Mouse (Mus musculus) hindbrain, embryonic 12.5 days (tissue): ENCODE measurements around the gene Sox5. TPM values are rescaled to one million over a fixed set of nuclear protein-coding genes. Genes with fewer than 3 reads are reported as not detected.

Experiments
- ATAC-seq: fragments of 200-750 bp; cut with Nextera tagmentation; 2 replicates; pipeline ENCODE4 v1.8.0; 2017; ENCODE audit warnings: moderate TSS enrichment; ENCODE audit not compliant: low FRiP score
- H3K27ac ChIP-seq: fragments of 300-500 bp; sonication (generic); 2 replicates; pipeline ENCODE4 v1.5.1; 2016; ENCODE audit warnings: mild to moderate bottlenecking
- H3K27me3 ChIP-seq: fragments of 300-500 bp; sonication (generic); 2 replicates; pipeline ENCODE4 v1.6.1; 2016; ENCODE audit warnings: mild to moderate bottlenecking
- H3K36me3 ChIP-seq: fragments of 300-500 bp; sonication (generic); 2 replicates; pipeline ENCODE4 v1.6.1; 2016; ENCODE audit warnings: mild to moderate bottlenecking
- H3K4me1 ChIP-seq: fragments of 300-500 bp; sonication (generic); 2 replicates; pipeline ENCODE4 v1.6.1; 2016
- H3K4me2 ChIP-seq: fragments of 300-500 bp; sonication (generic); replicated peaks from 2 replicates; pipeline ENCODE4 v1.6.1; 2016; ENCODE audit warnings: mild to moderate bottlenecking
- H3K4me3 ChIP-seq: fragments of 300-500 bp; sonication (generic); 2 replicates; pipeline ENCODE4 v1.5.1; 2016; ENCODE audit warnings: mild to moderate bottlenecking
- H3K9ac ChIP-seq: fragments of 300-500 bp; sonication (generic); 2 replicates; pipeline ENCODE4 v1.6.1; 2016; ENCODE audit warnings: mild to moderate bottlenecking, moderate library complexity
- H3K9me3 ChIP-seq: fragments of 300-500 bp; sonication (generic); replicated peaks from 2 replicates; pipeline ENCODE4 v1.6.1; 2016; ENCODE audit warnings: mild to moderate bottlenecking
- WGBS: fragments of 180-500 bp; shearing (Covaris S2); methylation state at CpG from one replicate; pipeline ENCODE4 v1.1.7; 2016; 5-methylcytosine and 5-hydroxymethylcytosine counted together
- polyA plus RNA-seq: library from polyadenylated mRNA; unstranded; fragments of >200 nt; fragmentation: Nextera tagmentation; extraction: Ambion mirVana; gene quantifications from 2 replicates; pipeline ENCODE4 v1.2.1, GENCODE M21; 2016

Gene Sox5
- polyA plus RNA-seq, 1 experiment from 2014 or later = 49.1 TPM

GRCm38 (mm10) chr6:144485578-144485977 lies 296.2 kb downstream of the Sox5 start:
- ATAC-seq = no peak
- no peak overlapping the region for H3K9ac ChIP-seq
- H3K36me3 ChIP-seq = no peaks in the 10 kb centered on the region
- H3K4me2 ChIP-seq = no peak overlapping the region
- peaks cover 9% of the 10 kb centered on the region for H3K4me1 ChIP-seq
- H3K27ac ChIP-seq = no peak overlapping the region
- WGBS = 90% methylated on average over 6 of the region's 6 CpGs
- peaks cover 12% of the 10 kb centered on the region; the same call in 1 of the 2 replicates for H3K27me3 ChIP-seq
- H3K4me3 ChIP-seq = no peak overlapping the region
- H3K9me3 ChIP-seq = peaks cover 20% of the 10 kb centered on the region

GRCm38 (mm10) chr6:144483166-144483565 lies 298.6 kb downstream of the Sox5 start:
- Histone ChIP-seq H3K9ac (no peak overlapping the region), H3K4me2 (no peak overlapping the region), H3K36me3 (no peaks in the 10 kb centered on the region), H3K9me3 (peaks cover 16% of the 10 kb centered on the region), H3K4me1 (peaks cover 18% of the 10 kb centered on the region), H3K27me3 (peaks cover 20% of the 10 kb centered on the region), H3K4me3 (no peak overlapping the region), H3K27ac (no peak overlapping the region)
- no peak for ATAC-seq
- 89% methylated on average over 4 of the region's 4 CpGs for WGBS

- Histone ChIP-seq H3K36me3 (no peaks in the 10 kb centered on the region), H3K4me1 (peaks cover 18% of the 10 kb centered on the region), H3K9me3 (no peaks in the 10 kb centered on the region), H3K4me3 (no peak overlapping the region), H3K9ac (no peak overlapping the region; the same call in 1 of the 2 replicates), H3K4me2 (no peak overlapping the region), H3K27me3 (peaks cover 20% of the 10 kb centered on the region), H3K27ac (peak overlapping the region; percentile 14)
- WGBS = 14% methylated on average over 5 of the region's 5 CpGs
- ATAC-seq = peak; percentile 95
Measured at GRCm38 (mm10) chr6:144480648-144481528, 300.9 kb downstream of the Sox5 start.

- no peak overlapping the region for H3K27ac ChIP-seq
- WGBS = 42% methylated on average over 4 of the region's 4 CpGs
- no peaks in the 10 kb centered on the region for H3K36me3 ChIP-seq
Measured at GRCm38 (mm10) chr6:144479861-144480260, 301.9 kb downstream of the Sox5 start.

GRCm38 (mm10) chr6:144477287-144478064 lies 304.3 kb downstream of the Sox5 start:
- H3K9ac ChIP-seq = no peak overlapping the region
- 64% methylated on average over 16 of the region's 16 CpGs for WGBS

More at GRCm38 (mm10) chr6:144479861-144480260, 301.9 kb downstream of the Sox5 start:
- ATAC-seq = no peak
- no peak overlapping the region for H3K4me2 ChIP-seq
- H3K4me3 ChIP-seq = no peak overlapping the region
- no peaks in the 10 kb centered on the region for H3K9me3 ChIP-seq
- H3K9ac ChIP-seq = no peak overlapping the region
- peaks cover 20% of the 10 kb centered on the region for H3K27me3 ChIP-seq
- peaks cover 18% of the 10 kb centered on the region for H3K4me1 ChIP-seq

GRCm38 (mm10) chr6:144473437-144473836 lies 308.3 kb downstream of the Sox5 start:
- Histone ChIP-seq H3K9me3 (no peaks in the 10 kb centered on the region), H3K36me3 (no peaks in the 10 kb centered on the region), H3K4me2 (no peak overlapping the region), H3K4me1 (no peaks in the 10 kb centered on the region), H3K4me3 (no peak overlapping the region), H3K9ac (no peak overlapping the region), H3K27ac (no peak overlapping the region), H3K27me3 (no peaks in the 10 kb centered on the region)
- WGBS = 81% methylated on average over 7 of the region's 7 CpGs
- no peak for ATAC-seq

More at GRCm38 (mm10) chr6:144477287-144478064, 304.3 kb downstream of the Sox5 start:
- no peak overlapping the region for H3K4me2 ChIP-seq
- no peaks in the 10 kb centered on the region for H3K36me3 ChIP-seq
- no peak overlapping the region for H3K4me3 ChIP-seq
- peaks cover 18% of the 10 kb centered on the region for H3K4me1 ChIP-seq
- peak overlapping the region; percentile 23; the same call in 1 of the 2 replicates for H3K27ac ChIP-seq
- no peaks in the 10 kb centered on the region for H3K9me3 ChIP-seq
- ATAC-seq = no peak
- H3K27me3 ChIP-seq = peaks cover 8% of the 10 kb centered on the region

GRCm38 (mm10) chr6:144472089-144472900 lies 309.5 kb downstream of the Sox5 start:
- ATAC-seq = 0 out of 2 replicates have a peak, but pooled peaks have one; percentile 40
- Histone ChIP-seq H3K36me3 (no peaks in the 10 kb centered on the region), H3K4me2 (no peak overlapping the region), H3K9ac (no peak overlapping the region), H3K27me3 (no peaks in the 10 kb centered on the region), H3K4me3 (no peak overlapping the region), H3K27ac (no peak overlapping the region), H3K9me3 (no peaks in the 10 kb centered on the region), H3K4me1 (no peaks in the 10 kb centered on the region)
- WGBS = 71% methylated on average over 14 of the region's 14 CpGs

GRCm38 (mm10) chr6:144466711-144467110 lies 315.1 kb downstream of the Sox5 start:
- Histone ChIP-seq H3K9ac (no peak overlapping the region), H3K27me3 (no peaks in the 10 kb centered on the region), H3K9me3 (no peaks in the 10 kb centered on the region), H3K4me2 (no peak overlapping the region), H3K4me1 (no peaks in the 10 kb centered on the region), H3K36me3 (no peaks in the 10 kb centered on the region), H3K4me3 (no peak overlapping the region), H3K27ac (no peak overlapping the region)
- ATAC-seq = no peak
- WGBS = 52% methylated on average over 15 of the region's 15 CpGs

GRCm38 (mm10) chr6:144463691-144464090 lies 318.1 kb downstream of the Sox5 start:
- no peaks in the 10 kb centered on the region for H3K36me3 ChIP-seq
- no peak overlapping the region for H3K27ac ChIP-seq
- 0 out of 2 replicates have a peak, but pooled peaks cover 3% of the 10 kb centered on the region for H3K4me1 ChIP-seq
- H3K4me3 ChIP-seq = no peak overlapping the region
- H3K4me2 ChIP-seq = no peak overlapping the region
- H3K27me3 ChIP-seq = no peaks in the 10 kb centered on the region
- ATAC-seq = no peak
- H3K9me3 ChIP-seq = no peaks in the 10 kb centered on the region
- no peak overlapping the region for H3K9ac ChIP-seq
- 81% methylated on average over 6 of the region's 6 CpGs for WGBS

- H3K4me2 ChIP-seq = no peak overlapping the region
- H3K9me3 ChIP-seq = no peaks in the 10 kb centered on the region
- no peak for ATAC-seq
- H3K4me3 ChIP-seq = no peak overlapping the region
- H3K9ac ChIP-seq = no peak overlapping the region
- no peaks in the 10 kb centered on the region for H3K36me3 ChIP-seq
- H3K27ac ChIP-seq = no peak overlapping the region
- H3K27me3 ChIP-seq = no peaks in the 10 kb centered on the region
- 94% methylated on average over 5 of the region's 5 CpGs for WGBS
- H3K4me1 ChIP-seq = 0 out of 2 replicates have a peak, but pooled peaks cover 3% of the 10 kb centered on the region
Measured at GRCm38 (mm10) chr6:144463274-144463673, 318.5 kb downstream of the Sox5 start.

- no peak overlapping the region for H3K4me2 ChIP-seq
- ATAC-seq = no peak
- no peak overlapping the region for H3K4me3 ChIP-seq
- 95% methylated on average over 8 of the region's 8 CpGs for WGBS
- no peak overlapping the region for H3K27ac ChIP-seq
- peaks cover 7% of the 10 kb centered on the region for H3K4me1 ChIP-seq
- no peaks in the 10 kb centered on the region for H3K36me3 ChIP-seq
- no peak overlapping the region for H3K9ac ChIP-seq
- H3K9me3 ChIP-seq = no peaks in the 10 kb centered on the region
- H3K27me3 ChIP-seq = no peaks in the 10 kb centered on the region
Measured at GRCm38 (mm10) chr6:144459486-144459885, 322.3 kb downstream of the Sox5 start.
